Mouse (Mus musculus) stomach, postnatal 0 days (tissue): ENCODE measurements at regions not wholly inside any gene's neighbourhood (a gene's known extent, or its start where the extent isn't known, plus 50 kb on each side); places are given as distances from the start of the nearest gene placed in this dataset.

Experiments
- CTCF ChIP-seq: IDR thresholded peaks from 2 replicates; pipeline ENCODE4 v1.5.1; 2016; ENCODE audit warnings: antibody characterized with exemption, low read depth, mild to moderate bottlenecking, moderate library complexity
- EP300 ChIP-seq: optimal IDR thresholded peaks from 2 replicates; pipeline ENCODE3; 2016; ENCODE audit warnings: antibody characterized with exemption

DNA sequence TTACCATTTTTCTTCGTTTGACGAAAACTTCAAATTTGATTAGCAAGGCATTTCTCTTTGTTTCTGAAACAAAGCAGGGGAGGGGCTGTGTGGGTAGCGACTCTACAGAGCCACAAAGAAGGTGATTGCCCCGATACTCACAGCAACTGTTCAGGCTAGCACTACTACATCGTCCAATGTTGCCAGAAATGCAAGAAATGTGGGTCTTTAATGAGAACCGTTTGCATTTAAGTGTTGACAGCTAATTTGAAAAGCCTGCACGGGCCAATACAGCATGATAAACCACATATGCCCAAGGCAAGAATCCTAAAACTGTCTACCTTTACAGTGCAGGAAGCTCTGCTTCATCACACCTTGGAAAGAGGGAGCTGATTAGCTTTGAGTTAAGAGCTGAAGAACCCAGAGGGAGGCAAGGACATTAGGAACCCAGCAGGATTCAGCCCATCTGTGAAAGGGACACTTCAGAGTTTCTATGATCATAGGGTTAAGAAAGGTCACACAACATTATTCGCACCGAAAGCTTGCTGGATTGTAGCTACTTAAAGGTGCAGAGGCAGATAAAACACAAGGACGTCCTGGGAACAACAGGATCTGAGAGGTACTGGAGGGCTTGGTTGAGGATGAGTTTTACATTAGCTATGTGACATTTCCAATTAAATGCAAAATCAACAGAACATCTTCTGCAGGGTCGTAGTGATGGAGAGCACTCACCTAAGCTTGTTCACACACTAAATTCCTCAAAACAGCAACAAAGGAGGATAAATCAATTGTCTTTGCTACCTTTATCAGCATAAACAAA is 94.0 kb downstream of the Mat2b start:
- TF ChIP-seq CTCF (no peak), EP300 (no peak)
